Mouse (Mus musculus) gastrocnemius, postnatal 4 days (tissue): Measurements from ENCODE around the gene Spryd3. TPM values are rescaled to one million over a fixed set of nuclear protein-coding genes. Genes with fewer than 3 reads are reported as not detected.

ENCODE experiments used
- DNase-seq, 2 experiments: peaks; one replicate each; pipeline ENCODE4 v3.0.0; 2021 to 2022; ENCODE audit warnings: low spot score in 2 of 2, mixed read lengths in 2 of 2
- total RNA-seq, 2 experiments: library from RNA; stranded (reverse); gene quantifications; 2 replicates each; pipeline ENCODE4 v1.2.3; 2021

The Spryd3 gene
- total RNA-seq, 2 experiments from 2014 or later = 21.1 to 26.7 TPM

DNA sequence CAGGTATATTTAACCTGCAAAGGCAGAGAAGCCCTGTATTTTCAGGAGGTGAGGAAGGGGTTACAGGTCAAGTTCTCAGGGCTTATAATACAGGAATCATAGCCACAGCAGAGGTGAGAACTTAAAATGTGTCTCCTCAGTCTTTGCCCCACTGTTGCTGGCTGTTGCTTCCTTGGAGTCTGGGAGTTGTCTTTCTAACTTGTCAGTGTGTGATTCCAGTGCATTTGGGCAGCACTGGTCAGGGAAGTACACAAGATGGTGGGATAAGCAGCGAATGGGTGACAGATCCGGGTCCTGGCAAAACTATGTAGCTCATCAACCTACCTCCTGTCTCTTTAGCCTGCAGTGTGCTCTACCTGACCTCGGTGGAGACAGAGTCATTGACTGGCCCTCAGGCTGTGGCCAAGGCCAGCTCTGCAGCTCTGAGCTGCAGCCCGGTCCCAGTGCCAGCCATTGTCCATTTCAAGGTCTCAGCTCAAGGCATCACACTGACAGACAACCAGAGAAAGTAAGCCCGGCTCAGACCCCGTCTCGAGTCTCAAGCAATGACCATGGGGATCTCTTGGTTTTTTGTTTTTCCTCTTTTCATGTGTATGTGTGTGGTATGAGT lies 21.3 kb downstream of the Spryd3 start:
- DNase-seq = no peak

DNA sequence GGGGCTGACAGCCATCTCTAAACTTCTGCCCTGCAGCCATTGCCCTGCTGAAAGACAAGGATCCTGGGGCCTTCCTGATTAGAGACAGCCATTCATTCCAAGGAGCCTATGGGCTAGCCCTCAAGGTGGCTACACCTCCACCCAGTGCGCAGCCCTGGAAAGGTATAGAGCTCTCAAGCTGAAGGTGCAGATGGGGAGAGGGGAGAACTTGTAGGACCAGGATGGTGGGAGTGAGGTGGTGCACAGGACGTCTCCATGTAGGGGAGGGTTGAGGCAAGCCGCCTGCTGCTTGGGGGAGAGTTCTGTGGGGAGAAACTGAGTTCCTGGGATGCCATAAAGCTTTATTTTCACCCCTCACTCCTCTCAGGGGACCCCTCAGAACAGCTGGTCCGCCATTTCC lies 22.4 kb downstream of the Spryd3 start:
- DNase-seq = no peak

DNA sequence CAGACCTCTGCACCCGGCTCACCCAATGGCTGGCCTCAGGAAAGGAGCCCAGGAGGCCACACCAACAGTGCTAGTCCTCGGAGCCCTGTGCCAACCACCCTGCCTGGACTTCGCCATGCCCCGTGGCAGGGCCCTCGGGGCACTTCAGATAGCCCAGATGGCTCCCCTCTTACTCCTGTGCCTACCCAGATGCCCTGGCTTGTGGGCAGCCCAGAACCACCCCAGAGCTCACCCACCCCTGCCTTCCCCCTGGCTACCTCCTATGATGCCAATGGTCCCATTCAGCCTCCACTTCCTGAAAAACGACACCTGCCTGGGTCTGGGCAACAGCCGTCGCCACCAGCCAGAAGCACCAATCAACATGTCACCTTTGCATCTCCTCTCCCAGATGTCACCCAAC lies 23.2 kb downstream of the Spryd3 start:
- no peak for DNase-seq

DNA sequence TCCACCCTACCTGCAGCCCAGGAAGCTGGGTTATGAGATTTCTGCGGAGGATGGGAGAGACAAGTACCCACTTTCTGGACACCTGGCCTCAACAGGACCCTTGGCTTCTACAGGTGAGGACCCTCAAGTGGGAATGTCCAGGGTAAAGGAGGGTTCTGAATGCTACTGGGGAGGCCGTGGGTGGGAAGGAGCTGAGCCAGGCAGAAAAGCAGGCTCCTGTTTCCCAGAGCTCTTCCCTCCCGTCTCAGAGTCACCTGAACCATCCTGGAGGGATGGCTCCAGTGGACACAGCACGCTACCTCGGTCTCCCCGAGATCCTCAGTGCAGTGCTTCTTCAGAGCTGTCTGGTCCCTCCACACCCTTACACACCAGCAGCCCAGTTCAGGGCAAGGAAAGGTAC lies 23.9 kb downstream of the Spryd3 start:
- DNase-seq = no peak

DNA sequence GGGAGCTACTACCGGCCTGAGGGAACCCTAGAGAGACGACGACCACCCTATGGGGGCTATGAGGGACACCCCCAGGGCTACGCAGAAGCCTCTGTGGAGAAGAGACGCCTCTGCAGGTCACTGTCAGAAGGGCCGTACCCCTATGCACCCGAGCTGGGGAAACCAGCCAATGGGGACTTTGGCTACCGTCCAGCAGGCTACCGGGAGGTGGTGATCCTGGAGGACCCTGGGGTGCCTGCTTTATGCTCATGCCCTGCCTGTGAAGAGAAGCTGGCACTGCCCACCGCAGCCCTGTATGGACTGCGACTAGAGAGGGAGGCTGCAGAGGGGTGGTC lies 24.6 kb downstream of the Spryd3 start:
- no peak for DNase-seq

DNA sequence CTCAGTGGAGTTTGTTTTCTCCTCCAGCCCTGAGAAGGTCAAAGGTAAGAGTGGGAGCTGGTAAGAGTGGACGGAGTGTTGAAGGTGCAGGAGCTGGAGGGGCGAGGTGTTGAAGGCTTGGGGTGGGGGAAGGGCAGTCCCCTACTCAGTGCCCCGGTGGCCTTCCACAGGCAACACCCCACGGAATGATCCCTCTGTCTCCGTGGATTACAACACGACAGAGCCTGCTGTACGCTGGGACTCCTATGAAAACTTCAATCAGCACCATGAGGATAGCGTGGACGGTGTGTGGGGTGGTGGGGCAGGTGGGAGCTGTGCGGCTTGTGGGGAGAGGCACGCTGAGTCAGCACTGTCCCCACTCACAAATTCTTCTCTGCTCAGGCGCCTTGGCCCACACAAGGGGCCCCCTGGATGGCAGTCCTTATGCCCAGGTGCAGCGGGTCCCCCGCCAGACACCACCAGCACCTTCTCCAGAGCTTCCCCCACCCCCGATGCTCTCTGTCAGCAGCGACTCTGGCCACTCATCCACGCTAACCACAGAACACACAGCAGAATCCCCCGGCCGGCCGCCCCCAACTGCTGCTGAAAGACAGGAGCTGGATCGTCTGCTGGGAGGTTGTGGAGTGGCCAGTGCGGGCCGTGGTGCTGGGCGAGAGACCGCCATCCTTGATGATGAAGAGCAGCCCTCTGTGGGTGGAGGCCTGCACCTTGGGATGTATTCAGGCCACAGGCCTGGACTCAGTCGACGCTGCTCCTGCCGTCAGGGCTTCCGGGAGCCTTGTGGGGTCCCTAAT lies 25.1 kb downstream of the Spryd3 start:
- no peak for DNase-seq

DNA sequence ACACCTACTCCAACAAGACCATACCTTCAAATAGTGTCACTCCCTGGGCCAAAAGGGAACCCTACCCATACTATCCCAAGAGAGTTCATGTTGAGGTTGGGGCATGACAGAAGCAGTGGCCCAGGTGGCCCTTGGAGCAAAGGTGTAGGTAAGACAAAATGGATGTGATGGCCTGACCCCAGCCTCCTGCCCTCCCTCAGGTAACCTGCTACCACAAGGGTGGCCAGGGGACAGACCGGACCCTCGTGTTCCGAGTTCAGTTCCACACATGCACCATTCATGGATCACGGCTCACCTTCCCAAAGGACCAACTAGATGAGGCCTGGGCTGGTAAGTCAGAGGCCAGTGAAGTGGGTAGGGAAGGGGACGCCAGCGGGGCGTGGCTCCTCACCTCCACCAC lies 25.8 kb downstream of the Spryd3 start:
- no peak for DNase-seq

DNA sequence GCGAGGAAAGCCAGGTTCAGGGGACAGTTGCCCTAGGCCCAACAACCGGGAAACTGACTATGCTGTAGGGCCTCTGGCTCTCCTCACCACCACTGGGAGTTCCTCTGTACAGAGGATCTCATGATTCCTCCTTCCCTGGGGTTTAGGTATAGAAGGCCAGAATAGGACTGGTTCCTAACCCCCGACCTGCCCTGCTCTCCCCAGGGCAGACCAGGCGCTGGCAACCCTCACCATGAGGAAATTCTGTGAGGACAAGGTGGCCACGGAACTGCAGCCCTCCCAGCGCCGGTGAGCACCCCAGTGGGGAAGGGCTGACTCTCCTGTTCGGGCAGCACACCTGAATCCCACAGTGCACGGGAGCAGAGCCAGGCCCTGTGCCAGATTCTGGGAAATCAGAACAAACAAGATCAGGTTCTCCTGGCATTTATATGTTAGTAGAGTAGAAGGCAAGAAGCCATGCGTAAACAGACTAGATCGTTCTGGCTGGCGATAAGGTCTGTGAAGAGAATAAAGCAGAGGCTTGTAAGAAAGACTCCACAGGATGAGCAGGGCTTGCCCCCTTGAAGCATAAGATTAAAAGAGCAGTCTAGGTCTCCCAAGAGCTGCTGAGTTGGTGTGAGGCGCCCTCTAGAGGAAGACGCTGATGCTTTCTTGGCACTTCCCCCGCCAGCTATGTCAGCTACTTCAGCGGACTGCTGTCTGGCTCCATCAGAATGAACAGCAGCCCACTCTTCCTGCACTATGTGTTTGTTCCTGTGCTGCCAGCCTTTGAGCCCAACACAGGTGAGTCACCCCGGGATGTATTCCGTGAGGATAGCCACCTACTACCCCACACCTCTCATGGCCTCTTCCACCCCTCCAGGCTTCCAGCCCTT lies 27.1 kb downstream of the Spryd3 start:
- DNase-seq = peak in 1 of 2 experiments; percentile 82

DNA sequence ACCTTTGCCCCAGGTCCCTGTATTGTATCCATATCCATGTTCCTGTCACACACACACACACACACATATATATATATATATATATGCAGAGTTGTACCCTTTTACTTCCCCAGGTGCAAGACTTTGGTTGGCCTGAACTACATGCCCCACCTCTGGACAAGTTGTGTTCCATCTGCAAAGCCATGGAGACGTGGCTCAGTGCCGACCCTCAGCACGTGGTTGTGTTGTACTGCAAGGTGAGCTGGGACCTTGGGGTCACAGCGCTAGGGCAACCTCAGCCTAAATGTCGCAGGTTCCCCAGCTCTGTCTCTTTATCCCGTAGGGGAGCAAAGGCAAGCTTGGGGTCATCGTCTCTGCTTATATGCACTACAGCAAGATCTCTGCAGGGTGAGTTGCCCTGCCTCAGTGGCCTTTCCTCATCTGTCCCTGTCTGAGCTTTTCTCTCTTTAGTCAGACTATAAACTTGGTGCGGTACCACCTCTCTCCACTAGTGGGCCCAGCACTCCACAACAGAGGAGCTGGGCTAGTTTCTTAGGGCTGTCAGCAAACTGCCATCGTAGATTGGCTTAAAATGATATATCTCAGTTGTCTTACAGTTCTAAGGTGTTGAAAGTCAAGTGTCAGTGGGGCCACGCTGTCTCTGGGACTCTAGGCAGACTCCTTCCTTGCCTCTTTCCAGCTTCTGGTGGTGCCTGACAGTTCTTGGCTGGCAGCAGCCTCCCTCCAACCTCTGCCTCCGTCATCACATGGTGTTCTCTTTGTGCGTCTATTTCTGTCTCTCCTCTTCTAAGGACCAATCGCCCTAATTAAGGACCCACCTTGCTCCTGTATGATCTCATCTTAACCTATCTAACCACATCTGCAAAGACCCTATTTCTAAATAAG lies 28.1 kb downstream of the Spryd3 start:
- DNase-seq = peak in 1 of 2 experiments; percentile 74

DNA sequence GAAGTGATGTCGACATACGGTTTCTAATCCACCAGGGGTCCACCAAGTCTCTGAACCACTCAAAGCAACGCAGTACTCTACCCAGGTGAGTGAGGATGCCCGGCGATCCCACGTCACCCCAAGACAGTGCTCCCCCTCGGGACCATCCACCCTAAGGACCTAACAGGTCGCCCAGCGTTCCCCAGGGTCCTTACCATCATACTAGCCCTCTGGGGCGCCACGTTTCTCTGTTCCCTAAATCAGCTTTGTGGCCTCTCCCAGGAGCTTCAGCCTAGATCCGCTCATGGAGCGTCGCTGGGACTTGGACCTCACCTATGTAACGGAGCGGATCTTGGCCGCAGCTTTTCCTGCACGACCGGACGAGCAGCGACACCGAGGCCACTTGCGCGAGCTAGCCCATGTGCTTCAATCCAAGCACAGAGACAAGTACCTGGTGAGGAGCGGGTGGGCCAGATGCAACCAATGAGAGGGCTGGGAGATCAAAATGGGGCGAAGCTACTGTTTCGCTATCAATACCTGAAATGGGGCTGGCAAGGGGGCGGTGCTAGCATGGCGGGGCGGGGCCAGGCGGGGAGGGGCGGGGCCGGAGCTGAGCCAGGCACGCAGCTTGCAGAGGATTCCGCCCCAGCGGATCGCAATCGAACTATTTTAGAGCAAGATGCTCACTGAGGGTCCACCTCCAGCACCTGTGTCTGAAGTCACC lies 29.1 kb downstream of the Spryd3 start:
- DNase-seq = no peak

DNA sequence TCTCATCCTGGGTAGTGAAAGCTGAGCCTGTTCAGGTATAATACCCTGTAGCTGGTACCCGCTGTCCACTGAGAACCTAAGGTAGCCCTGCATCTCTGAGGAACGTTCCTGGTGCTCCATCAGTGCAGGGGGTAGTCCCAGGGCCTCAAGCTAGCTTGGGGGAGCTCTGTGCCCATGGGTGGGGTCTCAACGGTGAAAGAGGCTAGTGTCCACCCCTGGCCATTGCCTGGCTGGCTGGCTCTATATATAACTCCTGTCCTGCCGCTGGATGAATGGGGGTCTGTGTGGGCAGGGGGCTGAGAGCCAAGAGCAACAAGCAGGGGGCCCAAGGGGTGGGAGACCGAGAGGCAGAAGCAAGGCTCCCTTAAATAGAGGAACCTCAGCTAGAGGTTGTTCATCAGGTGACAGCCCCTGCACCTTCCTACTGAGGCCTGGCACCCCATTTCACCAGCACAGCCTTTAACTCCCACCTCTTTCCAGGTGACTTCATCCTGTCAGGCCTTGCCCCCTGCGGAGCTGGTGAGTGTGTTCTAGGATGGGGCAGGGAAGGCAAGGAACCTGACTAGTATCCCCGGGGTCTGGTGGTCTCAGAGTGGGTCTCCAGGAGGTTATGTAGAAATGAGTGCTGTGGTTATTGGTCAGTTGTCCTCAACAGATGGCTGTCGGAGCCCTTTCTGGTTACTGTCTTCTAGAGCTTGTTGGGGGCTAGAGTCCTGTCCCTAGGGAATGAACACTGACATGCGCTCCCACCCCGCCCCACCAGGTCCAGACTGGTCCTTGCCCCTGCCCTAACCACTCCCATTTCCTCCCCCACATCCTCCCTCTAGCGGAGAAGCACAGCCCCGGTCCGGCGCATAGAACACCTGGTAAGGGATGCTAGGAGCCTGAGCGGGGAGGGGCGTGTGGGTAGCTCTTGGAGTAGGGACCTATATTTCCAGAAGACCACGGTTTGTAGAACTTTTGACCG lies 30.0 kb downstream of the Spryd3 start:
- DNase-seq = no peak

DNA sequence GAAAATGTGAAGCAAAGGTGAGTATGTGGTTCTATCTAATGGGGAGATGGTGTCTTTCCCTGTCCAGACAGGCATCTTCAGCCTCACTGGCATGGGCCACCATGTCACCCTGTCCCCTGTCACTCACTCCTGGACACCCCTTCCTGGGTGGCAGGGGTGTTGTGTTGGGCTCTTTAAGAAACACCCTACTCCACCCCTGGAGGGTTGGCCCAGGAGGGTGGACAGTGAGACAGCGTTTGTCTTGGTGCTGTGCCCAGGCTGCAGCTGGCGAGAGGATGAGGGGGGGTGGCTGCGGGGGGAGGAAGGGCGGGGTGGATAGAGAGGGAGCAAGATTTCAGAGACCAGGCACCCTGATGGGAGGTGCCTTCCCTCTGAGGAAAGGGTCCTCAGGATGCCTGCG lies 30.7 kb downstream of the Spryd3 start:
- DNase-seq = peak in 1 of 2 experiments; percentile 71

DNA sequence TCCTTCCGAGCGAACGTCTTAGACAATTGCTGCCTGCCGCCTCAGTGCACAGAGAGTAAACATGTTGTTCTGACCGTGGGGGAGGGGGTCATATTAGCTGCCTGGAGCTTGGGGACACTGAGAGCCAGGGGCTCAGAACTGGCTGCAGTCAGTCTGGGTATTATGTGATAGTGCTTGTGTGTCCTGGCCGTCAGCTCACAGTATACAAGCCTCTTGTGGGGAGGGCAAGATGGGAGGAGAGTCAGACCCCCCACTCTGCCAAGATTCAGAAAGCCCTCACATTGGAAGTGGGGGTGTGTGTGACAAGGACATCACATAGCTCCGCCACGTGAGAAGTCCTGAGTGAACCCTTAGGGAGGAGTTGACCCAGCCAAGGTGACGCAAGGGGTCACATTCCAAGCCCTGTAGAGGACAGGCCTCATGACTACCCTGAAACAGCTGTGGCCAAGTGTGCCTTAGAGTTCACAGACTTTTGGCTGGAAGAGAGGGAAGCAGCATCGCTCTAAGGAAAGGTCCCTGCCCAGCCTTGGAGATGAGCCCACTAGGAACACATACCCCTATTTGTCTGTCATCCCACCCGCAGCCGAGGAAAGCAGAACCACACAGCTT lies 32.0 kb downstream of the Spryd3 start:
- peak in 1 of 2 experiments; percentile 61 for DNase-seq

DNA sequence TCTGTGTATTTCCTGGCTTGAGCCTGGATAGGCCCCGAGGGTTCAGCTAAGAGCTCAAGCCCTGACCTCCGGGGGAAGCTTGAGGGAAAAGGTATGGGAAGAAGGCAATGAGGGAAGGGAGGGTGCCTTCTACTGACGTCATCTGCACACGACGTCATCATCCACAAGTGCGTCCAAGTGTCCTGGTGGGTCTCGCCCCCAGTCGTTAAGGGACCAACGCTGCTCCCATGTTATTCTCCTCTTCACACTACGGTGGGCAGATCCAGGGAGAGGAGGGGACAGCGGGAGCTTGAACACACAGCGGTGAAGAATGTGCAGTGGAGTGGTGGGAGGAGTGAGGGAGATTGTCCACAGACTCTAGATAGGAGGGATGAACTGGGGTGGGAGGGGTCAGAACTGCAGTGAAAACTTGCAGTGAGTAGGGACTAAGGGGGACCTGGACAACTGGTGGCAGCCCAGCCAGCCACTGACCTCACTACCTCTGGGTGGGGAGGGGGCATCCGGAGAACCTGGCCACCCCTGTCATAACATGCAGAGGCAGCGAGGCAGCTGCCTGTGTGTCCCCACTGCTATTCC lies 32.6 kb downstream of the Spryd3 start:
- peak in 1 of 2 experiments; percentile 60 for DNase-seq

DNA sequence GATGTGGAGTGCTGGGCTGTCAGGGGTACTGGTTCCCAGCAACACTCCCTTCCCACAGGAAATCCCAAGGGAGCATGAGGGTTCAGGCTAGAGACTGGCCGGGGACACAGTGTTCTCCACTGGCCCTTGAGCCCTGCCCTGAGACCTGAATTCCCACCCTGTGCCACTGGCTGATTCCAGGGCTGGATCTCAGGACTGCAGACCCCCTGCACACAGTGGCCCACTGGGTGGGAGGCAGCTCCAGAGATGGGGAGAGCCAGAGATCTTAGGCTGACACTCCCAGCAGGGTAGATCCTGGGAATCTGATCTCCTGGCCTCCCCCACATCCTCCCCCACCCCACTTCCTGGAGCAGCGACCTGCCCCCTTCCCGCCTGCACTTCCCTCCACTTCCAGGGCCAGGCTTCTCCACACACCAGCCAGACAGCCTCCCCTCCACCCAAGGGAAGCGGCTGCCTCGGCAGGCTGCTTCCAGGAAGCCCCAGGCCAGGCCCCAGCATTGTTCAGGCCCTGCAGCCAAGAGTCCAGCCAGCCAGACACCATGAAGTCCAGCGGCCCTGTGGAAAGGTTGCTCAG lies 33.4 kb downstream of the Spryd3 start:
- peak in 1 of 2 experiments; percentile 73 for DNase-seq

DNA sequence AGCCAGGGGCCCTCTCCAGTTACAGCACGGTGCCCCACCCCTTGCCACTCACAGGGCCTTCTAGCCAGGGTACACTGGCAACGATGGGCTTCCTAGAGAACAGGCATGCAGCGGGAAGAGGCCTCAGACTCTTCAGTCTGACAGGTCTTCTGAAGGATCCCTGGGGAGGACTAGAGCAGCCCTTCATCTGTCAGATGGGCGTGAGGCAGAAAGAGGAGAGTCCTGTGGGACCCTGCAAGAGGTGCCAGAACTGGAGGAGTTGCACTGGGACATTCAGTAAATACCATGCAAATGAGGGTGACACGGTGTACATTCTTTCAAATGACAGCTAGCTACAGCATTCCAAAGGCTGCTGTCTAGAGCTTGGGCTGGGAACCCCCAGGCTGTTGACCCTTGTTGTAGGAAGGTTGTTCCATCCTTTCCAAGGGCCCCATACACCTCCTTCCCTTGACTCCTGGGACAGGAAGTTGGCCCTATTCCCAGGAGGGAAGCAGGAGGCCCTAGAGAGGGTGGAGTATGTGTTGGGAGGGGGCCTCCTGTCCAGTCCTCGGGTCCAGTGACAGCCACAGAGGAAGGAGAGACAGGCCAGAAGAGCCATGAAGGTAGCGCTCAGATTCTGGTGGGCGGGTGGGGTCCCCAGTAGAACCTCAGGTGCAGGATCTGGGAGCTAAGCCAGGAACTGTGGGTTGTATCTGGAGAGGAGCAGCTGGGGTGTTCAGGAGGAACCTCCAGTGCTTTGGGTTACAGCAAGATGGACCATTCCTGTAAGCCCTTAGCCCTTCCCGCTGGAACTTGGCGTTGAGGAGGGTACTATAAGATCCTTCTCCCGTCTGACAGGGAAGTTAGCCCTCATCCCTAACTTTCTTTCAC lies 34.1 kb downstream of the Spryd3 start:
- DNase-seq = no peak
